Mouse (Mus musculus): ENCODE data around the gene Mtrex. TPM values are rescaled to one million over a fixed set of nuclear protein-coding genes. Genes with fewer than 3 reads are reported as not detected.
A peak's percentile ranks its signal among the peaks of the same experiment; 100 is the strongest.

Mtrex gene
- polyA plus RNA-seq (2015; fragmentation: Nextera tagmentation; extraction: Ambion mirVana), result 58.6 and 62.2 TPM in 2 replicates

DNA sequence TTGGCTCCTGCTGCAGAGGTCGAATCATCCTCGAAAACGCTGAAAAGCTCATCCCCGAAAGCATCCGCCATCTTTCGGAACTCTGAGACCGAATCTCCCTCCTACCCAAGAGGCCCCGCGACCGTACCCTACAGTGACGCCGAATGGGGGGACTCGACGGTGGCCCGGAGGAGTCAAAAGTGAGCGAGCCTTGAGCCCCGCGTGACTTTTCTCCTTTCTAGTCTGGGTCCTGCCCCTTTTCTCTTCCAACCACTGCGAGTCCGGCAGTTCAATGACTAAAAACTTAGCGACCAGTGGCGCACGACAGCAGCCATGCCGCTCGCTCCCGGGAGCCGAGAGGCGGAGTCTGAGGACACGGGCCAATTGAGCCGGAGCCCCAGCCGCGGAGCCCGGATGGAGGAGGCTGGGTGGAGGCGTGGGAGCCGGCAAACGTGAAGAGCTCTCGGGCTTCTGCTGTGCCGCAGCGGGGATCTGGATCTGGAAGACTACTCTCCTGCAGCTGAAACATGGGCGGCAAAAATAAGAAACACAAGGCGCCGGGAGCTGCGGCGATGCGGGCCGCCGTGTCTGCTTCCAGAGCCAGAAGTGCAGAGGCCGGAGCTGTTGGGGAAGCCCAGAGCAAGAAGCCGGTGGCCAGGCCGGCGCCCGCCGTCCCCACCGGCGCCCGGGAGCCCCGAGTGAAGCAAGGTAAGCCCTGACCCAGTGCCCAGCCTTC lies at the start of gene Mtrex, which contains the start of gene Dhx29:
Mtrex (minus strand) TSS at position 112 of the 715 bp plus-strand sequence.
Dhx29 (plus strand) TSS at position 168 of the 715 bp plus-strand sequence.
- ATAC-seq (replicated peaks), result peak; percentile 99
- H3K27ac ChIP-seq, result peak within 1 kb of the TSS; percentile 73
- H3K9me3 ChIP-seq, result no peaks in the 10 kb centered on the region
- H3K4me3 ChIP-seq, result peak within 1 kb of the TSS; percentile 56
- no peaks in the 10 kb centered on the region for H3K27me3 ChIP-seq (replicated peaks)
- peaks cover 29% of the 10 kb centered on the region for H3K4me1 ChIP-seq
- peak within 1 kb of the TSS; percentile 66 for H3K9ac ChIP-seq
- H3K4me2 ChIP-seq, result peak within 1 kb of the TSS; percentile 76
- under 1% methylated on average over 57 of the region's 57 CpGs for WGBS
- peaks cover 3% of the 10 kb centered on the region; the same call in 1 of the 2 replicates for H3K36me3 ChIP-seq (replicated peaks)

DNA sequence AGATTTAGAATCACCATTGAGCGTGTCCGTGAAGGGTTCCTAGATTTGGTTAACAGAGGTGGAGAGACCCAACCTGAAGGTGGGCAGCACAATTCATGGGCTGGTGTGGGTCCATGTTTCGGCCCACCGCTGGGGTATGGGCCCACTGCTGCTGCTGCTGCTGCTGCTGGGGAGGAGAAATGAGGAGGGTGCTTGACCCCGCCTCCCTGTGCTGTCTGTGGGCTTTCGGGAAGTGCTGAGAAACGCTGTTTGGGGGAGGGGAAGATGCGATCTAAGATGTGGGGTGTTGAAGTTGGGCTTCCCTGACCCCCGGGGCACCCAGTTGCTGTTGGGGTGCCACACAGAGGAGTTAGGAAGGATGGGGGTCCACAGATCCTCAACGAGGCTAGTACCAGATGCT lies 49.5 kb upstream of the Mtrex start:
- Histone ChIP-seq H3K4me1 (no peaks in the 10 kb centered on the region), H3K27ac (no peak overlapping the region), H3K4me2 (no peak overlapping the region), H3K27me3 (replicated peaks) (peaks cover 5% of the 10 kb centered on the region; the same call in 1 of the 2 replicates), H3K36me3 (replicated peaks) (no peaks in the 10 kb centered on the region), H3K4me3 (no peak overlapping the region), H3K9ac (no peak overlapping the region), H3K9me3 (no peaks in the 10 kb centered on the region)
- no peak for ATAC-seq (replicated peaks)
- 51% methylated on average over 10 of the region's 10 CpGs for WGBS

DNA sequence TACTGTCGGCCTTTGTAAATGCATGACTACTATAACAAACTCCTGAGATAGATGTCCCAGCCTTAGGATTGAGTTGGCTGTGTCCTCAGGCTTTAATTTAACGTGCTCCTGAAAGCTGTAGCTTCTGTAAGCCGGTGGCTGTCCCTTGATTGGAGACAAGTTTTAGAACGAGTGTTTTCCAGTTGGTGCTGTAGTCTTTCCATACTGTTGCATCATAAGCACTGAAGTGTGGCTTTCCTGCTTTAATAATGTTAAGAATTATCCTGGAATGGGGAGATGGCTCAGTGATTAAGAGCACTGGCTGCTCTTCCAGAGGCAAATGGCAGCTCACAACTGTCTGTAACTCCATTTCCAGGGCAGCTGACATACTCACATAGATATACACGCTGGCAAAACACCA lies 40.1 kb upstream of the Mtrex start:
- Histone ChIP-seq H3K4me1 (no peaks in the 10 kb centered on the region), H3K36me3 (replicated peaks) (peaks cover 45% of the 10 kb centered on the region; the same call in 1 of the 2 replicates), H3K4me3 (no peak overlapping the region), H3K9ac (no peak overlapping the region), H3K4me2 (no peak overlapping the region), H3K27ac (no peak overlapping the region), H3K9me3 (no peaks in the 10 kb centered on the region), H3K27me3 (replicated peaks) (no peaks in the 10 kb centered on the region)
- no peak for ATAC-seq (replicated peaks)
- 94% methylated on average over 5 of the region's 5 CpGs for WGBS

DNA sequence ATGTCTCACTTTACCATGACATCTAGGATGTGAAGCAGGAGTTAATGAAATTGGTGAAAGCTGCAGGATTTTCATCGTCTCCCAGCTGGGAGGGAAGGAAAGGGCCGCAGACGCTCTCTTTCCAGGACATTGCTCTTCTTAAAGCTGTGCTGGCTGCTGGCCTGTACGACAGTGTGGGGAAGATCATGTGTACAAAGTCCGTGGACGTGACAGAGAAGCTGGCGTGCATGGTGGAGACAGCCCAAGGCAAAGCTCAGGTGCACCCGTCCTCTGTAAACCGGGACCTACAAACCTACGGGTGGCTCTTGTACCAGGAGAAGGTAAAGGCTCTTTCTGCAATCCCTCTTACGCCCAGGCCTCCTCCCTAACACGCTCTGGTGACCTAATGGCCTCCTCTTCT lies 37.2 kb upstream of the Mtrex start:
- Histone ChIP-seq H3K4me3 (no peak overlapping the region), H3K27me3 (replicated peaks) (no peaks in the 10 kb centered on the region), H3K36me3 (replicated peaks) (peaks cover 52% of the 10 kb centered on the region), H3K4me1 (no peaks in the 10 kb centered on the region), H3K9me3 (no peaks in the 10 kb centered on the region), H3K27ac (no peak overlapping the region), H3K9ac (no peak overlapping the region), H3K4me2 (no peak overlapping the region)
- 94% methylated on average over 12 of the region's 12 CpGs for WGBS
- ATAC-seq (replicated peaks), result no peak

DNA sequence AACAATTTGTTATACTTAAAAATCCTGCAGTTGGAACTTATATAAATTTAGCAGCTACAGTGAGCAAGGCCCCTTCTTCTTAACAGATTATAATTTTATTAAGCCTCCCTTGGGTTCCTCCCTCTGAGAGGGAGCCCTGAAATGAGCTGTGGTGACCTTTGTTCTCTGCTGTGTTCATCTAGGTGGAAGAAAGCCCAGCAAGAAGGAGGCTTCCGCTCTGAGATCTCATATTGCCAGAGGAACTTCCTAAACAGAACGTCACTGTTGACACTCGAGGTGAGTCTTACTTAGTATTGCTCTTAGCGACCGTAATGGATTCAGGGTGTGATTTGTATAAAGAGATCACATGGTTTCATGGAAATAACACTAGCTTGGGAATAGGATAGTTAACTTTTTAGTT lies 35.9 kb upstream of the Mtrex start:
- Histone ChIP-seq H3K4me1 (no peaks in the 10 kb centered on the region), H3K27me3 (replicated peaks) (no peaks in the 10 kb centered on the region), H3K4me3 (no peak overlapping the region), H3K36me3 (replicated peaks) (peaks cover 55% of the 10 kb centered on the region), H3K4me2 (no peak overlapping the region), H3K27ac (no peak overlapping the region), H3K9ac (no peak overlapping the region), H3K9me3 (no peaks in the 10 kb centered on the region)
- ATAC-seq (replicated peaks), result no peak
- WGBS, result 89% methylated on average over 5 of the region's 5 CpGs

DNA sequence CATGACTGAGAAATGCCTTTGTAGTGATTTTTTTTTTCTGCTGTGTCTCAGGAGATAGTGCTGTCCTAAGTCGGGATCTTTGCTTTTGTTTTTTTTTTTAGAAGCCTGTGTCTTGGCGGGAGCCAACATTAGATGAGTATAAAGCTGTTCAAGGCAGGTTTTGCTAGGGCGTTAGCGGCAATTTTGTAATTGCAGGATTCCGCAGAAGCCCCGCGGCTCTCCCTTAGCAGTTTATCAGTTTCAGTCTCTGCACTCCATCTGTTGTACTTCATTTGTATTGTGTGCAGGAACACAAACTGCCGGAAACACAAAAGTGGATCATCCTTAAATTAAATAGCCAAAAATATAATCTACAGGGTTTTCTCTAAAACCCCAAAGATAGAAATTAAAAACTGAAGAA lies 26.9 kb upstream of the Mtrex start:
- no peak overlapping the region for H3K4me2 ChIP-seq
- WGBS, result 91% methylated on average over 8 of the region's 8 CpGs
- no peaks in the 10 kb centered on the region for H3K27me3 ChIP-seq (replicated peaks)
- H3K4me3 ChIP-seq, result no peak overlapping the region
- no peak overlapping the region for H3K27ac ChIP-seq
- H3K9me3 ChIP-seq, result no peaks in the 10 kb centered on the region
- H3K9ac ChIP-seq, result no peak overlapping the region
- peaks cover 57% of the 10 kb centered on the region for H3K36me3 ChIP-seq (replicated peaks)
- no peaks in the 10 kb centered on the region for H3K4me1 ChIP-seq
- ATAC-seq (replicated peaks), result no peak

DNA sequence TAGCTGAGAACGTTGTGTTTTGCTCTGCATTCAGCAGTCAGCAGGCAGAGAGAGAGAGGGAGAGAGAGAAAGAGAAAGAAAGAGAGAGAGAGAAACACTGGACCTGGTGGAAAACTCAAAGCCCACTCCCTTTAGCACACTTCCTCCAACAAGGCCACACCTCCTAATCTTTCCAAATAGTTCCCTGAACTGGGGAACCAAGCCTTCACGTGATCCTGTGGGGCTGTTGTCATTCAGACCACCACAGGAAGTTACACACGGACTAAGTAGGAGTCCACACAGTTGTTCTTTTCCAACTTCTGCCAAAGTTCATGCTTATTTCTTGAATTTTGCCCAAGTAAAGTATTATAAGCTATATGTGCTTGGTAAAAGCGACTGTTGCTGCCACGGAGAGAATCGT lies 18.7 kb upstream of the Mtrex start:
- no peak overlapping the region for H3K9ac ChIP-seq
- H3K27ac ChIP-seq, result no peak overlapping the region
- no peak for ATAC-seq (replicated peaks)
- no peak overlapping the region for H3K4me3 ChIP-seq
- H3K4me1 ChIP-seq, result no peaks in the 10 kb centered on the region
- no peak overlapping the region for H3K4me2 ChIP-seq
- H3K36me3 ChIP-seq (replicated peaks), result peaks cover 63% of the 10 kb centered on the region
- no peaks in the 10 kb centered on the region for H3K27me3 ChIP-seq (replicated peaks)
- no peaks in the 10 kb centered on the region for H3K9me3 ChIP-seq
- WGBS, result 88% methylated on average over 6 of the region's 6 CpGs

DNA sequence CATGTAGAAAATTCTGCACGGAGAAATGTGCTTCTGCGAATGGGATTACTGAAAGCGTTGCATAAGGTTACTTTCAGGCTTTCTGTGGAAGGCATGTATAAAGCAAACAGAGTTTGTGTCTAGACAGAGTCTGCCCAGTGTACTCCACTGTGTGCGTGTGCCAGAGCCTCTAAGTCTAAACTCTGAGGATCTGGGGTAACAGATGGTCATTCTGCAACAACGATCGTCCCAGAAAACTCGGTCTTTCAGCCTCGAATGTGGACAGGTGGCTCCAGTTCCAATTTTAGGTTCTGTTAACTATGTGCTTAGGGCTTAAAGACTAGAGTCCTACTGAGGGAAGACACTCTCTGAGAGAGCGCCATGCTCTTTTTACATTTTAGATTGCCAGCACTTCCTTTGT lies 18.1 kb upstream of the Mtrex start:
- no peak overlapping the region for H3K4me2 ChIP-seq
- H3K4me1 ChIP-seq, result no peaks in the 10 kb centered on the region
- WGBS, result 90% methylated on average over 9 of the region's 9 CpGs
- no peaks in the 10 kb centered on the region for H3K9me3 ChIP-seq
- no peaks in the 10 kb centered on the region for H3K27me3 ChIP-seq (replicated peaks)
- peaks cover 57% of the 10 kb centered on the region for H3K36me3 ChIP-seq (replicated peaks)
- H3K9ac ChIP-seq, result no peak overlapping the region
- H3K27ac ChIP-seq, result no peak overlapping the region
- no peak overlapping the region for H3K4me3 ChIP-seq
- ATAC-seq (replicated peaks), result no peak

DNA sequence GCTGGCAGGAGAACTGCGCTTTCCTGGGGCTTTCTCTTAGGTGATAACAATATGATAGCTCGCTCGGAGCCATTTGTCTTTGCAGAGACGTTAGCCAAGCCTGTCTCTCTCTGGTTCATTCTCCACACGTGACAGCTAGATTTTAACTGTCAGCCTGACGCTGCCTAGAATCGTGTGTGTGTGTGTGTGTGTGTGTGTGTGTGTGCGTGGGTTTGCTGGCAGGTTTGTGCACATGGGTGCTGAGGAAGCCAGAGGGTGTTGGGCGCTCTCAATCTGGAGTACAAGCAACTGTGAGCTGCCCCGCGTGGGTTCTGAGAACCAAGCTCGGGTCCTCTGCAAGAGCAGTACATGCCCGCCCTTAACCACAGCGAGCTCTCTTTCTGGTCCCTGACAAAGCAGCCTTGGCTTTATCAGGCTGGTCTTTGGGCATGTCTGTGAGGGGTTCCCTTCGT lies 14.7 kb upstream of the Mtrex start:
- Histone ChIP-seq H3K9ac (no peak overlapping the region), H3K9me3 (no peaks in the 10 kb centered on the region), H3K36me3 (replicated peaks) (peaks cover 40% of the 10 kb centered on the region), H3K4me1 (no peaks in the 10 kb centered on the region), H3K4me3 (no peak overlapping the region), H3K4me2 (no peak overlapping the region), H3K27me3 (replicated peaks) (no peaks in the 10 kb centered on the region), H3K27ac (no peak overlapping the region)
- WGBS, result 82% methylated on average over 15 of the region's 15 CpGs
- no peak for ATAC-seq (replicated peaks)

DNA sequence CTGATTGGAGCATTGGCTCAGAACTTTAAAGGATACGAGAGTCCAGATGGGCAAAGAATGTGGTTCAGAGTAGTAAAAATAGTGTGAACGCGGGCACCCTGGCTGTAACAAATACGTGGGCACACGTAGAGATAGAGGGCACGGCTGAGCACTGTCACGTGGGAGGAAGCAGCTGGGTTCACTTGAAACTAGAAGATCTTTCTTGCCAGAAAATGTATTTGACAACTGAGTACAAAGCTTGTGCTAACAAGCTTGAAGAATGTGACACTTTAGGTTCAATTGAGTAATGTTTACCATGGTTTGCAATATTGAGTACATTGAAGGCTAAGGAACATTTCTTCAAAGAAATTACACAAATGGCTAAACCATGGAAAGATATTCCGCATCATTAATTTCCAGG lies 10.9 kb upstream of the Mtrex start:
- no peak overlapping the region for H3K27ac ChIP-seq
- no peaks in the 10 kb centered on the region for H3K4me1 ChIP-seq
- H3K9ac ChIP-seq, result no peak overlapping the region
- H3K9me3 ChIP-seq, result no peaks in the 10 kb centered on the region
- ATAC-seq (replicated peaks), result no peak
- H3K4me3 ChIP-seq, result no peak overlapping the region
- H3K36me3 ChIP-seq (replicated peaks), result peaks cover 41% of the 10 kb centered on the region; the same call in 1 of the 2 replicates
- whole genome bisulfite sequencing, result 96% methylated on average over 8 of the region's 8 CpGs
- H3K4me2 ChIP-seq, result no peak overlapping the region
- H3K27me3 ChIP-seq (replicated peaks), result no peaks in the 10 kb centered on the region

DNA sequence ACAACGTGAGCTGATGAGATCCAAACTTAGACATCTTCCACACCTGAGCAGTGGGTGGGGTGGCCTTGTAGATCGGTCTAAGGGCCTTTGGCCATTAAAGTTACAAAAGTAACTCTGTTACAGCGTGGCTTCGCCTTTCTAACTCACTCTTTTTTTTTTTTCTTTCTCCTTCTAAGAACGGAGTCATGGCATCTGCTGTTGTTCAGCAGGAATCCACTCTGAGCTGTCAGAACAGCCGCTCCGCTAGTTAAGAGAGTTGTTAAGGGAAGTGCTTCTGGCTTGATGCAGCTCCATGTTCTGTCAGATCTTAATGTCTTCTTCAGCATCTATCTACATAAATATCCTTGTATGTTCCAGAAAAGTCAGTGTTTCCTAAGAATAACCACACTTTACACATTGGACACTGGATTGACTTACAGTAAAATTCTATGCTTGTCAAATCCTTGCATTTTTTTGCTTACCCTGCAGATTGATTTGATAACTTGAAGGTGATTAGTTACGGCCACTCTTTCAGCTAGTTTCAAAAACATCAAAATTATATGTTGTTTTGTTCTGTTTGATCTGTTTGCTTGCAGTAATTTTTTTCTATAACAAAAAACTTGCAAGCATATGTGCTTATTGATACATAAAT lies 955 bp upstream of the Mtrex start:
- peak overlapping the region; percentile 56 for H3K4me3 ChIP-seq
- WGBS, result 7% methylated on average over 8 of the region's 8 CpGs
- ATAC-seq (replicated peaks), result no peak
- H3K9ac ChIP-seq, result peak overlapping the region; percentile 50
- peak overlapping the region; percentile 73 for H3K27ac ChIP-seq
- no peaks in the 10 kb centered on the region for H3K9me3 ChIP-seq
- H3K4me2 ChIP-seq, result peak overlapping the region; percentile 76
- peaks cover 8% of the 10 kb centered on the region; the same call in 1 of the 2 replicates for H3K36me3 ChIP-seq (replicated peaks)
- no peaks in the 10 kb centered on the region for H3K27me3 ChIP-seq (replicated peaks)
- peaks cover 29% of the 10 kb centered on the region for H3K4me1 ChIP-seq

DNA sequence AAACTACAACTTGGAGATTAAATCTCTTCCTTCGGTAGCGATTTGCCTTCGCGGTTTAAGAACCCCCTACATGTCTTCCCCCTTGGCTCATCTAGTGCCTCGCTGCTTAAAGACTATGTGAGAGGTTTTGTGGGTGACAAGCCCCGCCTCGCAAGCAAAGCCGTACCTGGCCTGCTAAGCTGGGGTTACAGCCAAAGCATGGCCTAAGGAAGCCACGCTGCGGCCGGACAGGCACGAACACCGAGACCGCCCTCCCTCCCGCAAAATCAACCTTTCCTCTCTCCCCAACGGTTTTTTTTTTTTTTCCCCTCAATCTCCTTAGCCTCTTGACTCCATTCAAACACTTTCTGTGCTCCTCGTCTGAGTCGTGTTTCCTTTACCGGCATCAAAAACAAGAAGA lies 402 bp downstream of the Mtrex start:
- H3K4me1 ChIP-seq, result peaks cover 29% of the 10 kb centered on the region
- H3K27ac ChIP-seq, result peak overlapping the region; percentile 73
- peak overlapping the region; percentile 56 for H3K4me3 ChIP-seq
- peak; percentile 40 for ATAC-seq (replicated peaks)
- no peaks in the 10 kb centered on the region for H3K9me3 ChIP-seq
- H3K9ac ChIP-seq, result peak overlapping the region; percentile 66
- 0% methylated on average over 19 of the region's 19 CpGs for WGBS
- no peaks in the 10 kb centered on the region for H3K27me3 ChIP-seq (replicated peaks)
- no peaks in the 10 kb centered on the region; the same call in 1 of the 2 replicates for H3K36me3 ChIP-seq (replicated peaks)
- peak overlapping the region; percentile 76 for H3K4me2 ChIP-seq

All from midbrain, embryonic 15.5 days (tissue).